Mouse (Mus musculus) embryo, embryonic 11 days (tissue): Measurements from ENCODE around the gene Mpst.

Source experiments
- DNase-seq: peaks from one replicate; pipeline ENCODE4 v3.0.0-alpha.2; 2015

The Mpst gene

GRCm38 (mm10) chr15:78437237-78438017 lies 31.2 kb downstream of the Mpst start:
- DNase-seq, result peak; percentile 56

GRCm38 (mm10) chr15:78438018-78438394 lies 31.8 kb downstream of the Mpst start:
- DNase-seq, result no peak

- no peak for DNase-seq
Observed at GRCm38 (mm10) chr15:78438505-78438904, 32.3 kb downstream of the Mpst start.

GRCm38 (mm10) chr15:78438973-78439372 lies 32.8 kb downstream of the Mpst start:
- no peak for DNase-seq

GRCm38 (mm10) chr15:78442231-78442630 lies 36.0 kb downstream of the Mpst start:
- no peak for DNase-seq

- no peak for DNase-seq
Observed at GRCm38 (mm10) chr15:78443857-78444256, 37.6 kb downstream of the Mpst start.

- no peak for DNase-seq
Observed at GRCm38 (mm10) chr15:78447121-78447520, 40.9 kb downstream of the Mpst start.

GRCm38 (mm10) chr15:78447746-78448535 lies 41.7 kb downstream of the Mpst start:
- DNase-seq, result peak; percentile 95

GRCm38 (mm10) chr15:78449131-78449530 lies 42.9 kb downstream of the Mpst start:
- no peak for DNase-seq

GRCm38 (mm10) chr15:78449694-78450418 lies 43.6 kb downstream of the Mpst start:
- peak; percentile 64 for DNase-seq

- DNase-seq, result no peak
Observed at GRCm38 (mm10) chr15:78450419-78450768, 44.2 kb downstream of the Mpst start.

- no peak for DNase-seq
Observed at GRCm38 (mm10) chr15:78451201-78451600, 45.0 kb downstream of the Mpst start.

- no peak for DNase-seq
Observed at GRCm38 (mm10) chr15:78452929-78453328, 46.7 kb downstream of the Mpst start.

GRCm38 (mm10) chr15:78455168-78455567 lies 49.0 kb downstream of the Mpst start:
- no peak for DNase-seq

GRCm38 (mm10) chr15:78456051-78456450 lies 49.8 kb downstream of the Mpst start:
- no peak for DNase-seq

- DNase-seq, result no peak
Observed at GRCm38 (mm10) chr15:78457193-78457592, 51.0 kb downstream of the Mpst start.

- no peak for DNase-seq
Observed at GRCm38 (mm10) chr15:78462981-78463380, 56.8 kb downstream of the Mpst start.
